Mouse (Mus musculus) MEL (cell line): ENCODE measurements at regions not wholly inside any gene's neighbourhood (a gene's known extent, or its start where the extent isn't known, plus 50 kb on each side); places are given as distances from the start of the nearest gene placed in this dataset.
A peak's percentile ranks its signal among the peaks of the same experiment; 100 is the strongest.

Source experiments
- DNase-seq: peaks from one replicate; pipeline ENCODE4 v3.0.0; 2011; ENCODE audit warnings: low read depth, low spot score
- H3K27ac ChIP-seq: 2 replicates; pipeline ENCODE4 v1.5.1; 2012; ENCODE audit warnings: low read depth, mild to moderate bottlenecking, control low read depth, low read length, moderate library complexity; ENCODE audit not compliant: control insufficient read depth
- H3K27me3 ChIP-seq, 2 experiments: fragments of 150-350 bp in 1 of 2; sonication (generic) in 1 of 2; 2 replicates each; pipeline ENCODE4 v1.6.1; 2012; ENCODE audit warnings: low read length in 2 of 2, mild to moderate bottlenecking in 2 of 2, improper control_type of control experiment in 1 of 2, moderate library complexity in 1 of 2; ENCODE audit not compliant: insufficient read depth in 2 of 2, control insufficient read depth in 1 of 2
- H3K36me3 ChIP-seq, 2 experiments: 2 replicates each; pipeline ENCODE4 v1.6.1; 2012 to 2014; ENCODE audit warnings: low read length in 2 of 2, improper control_type of control experiment in 1 of 2, inconsistent platforms in 1 of 2, mild to moderate bottlenecking in 1 of 2; ENCODE audit not compliant: insufficient read depth in 2 of 2, control insufficient read depth in 1 of 2
- H3K4me1 ChIP-seq, 2 experiments: fragments of 150-350 bp in 1 of 2; sonication (generic) in 1 of 2; 2 replicates each; pipeline ENCODE4 v1.6.1; 2012; ENCODE audit warnings: low read length in 2 of 2, improper control_type of control experiment in 1 of 2, mild to moderate bottlenecking in 1 of 2; ENCODE audit not compliant: insufficient read depth in 2 of 2, control insufficient read depth in 1 of 2
- H3K4me3 ChIP-seq, 2 experiments: fragments of 150-350 bp in 1 of 2; sonication (generic) in 1 of 2; 2 replicates each; pipeline ENCODE4 v1.5.1; 2012; ENCODE audit warnings: low read depth in 2 of 2, low read length in 2 of 2, mild to moderate bottlenecking in 2 of 2, moderate library complexity in 2 of 2, control low read depth in 1 of 2, improper control_type of control experiment in 1 of 2; ENCODE audit not compliant: control insufficient read depth in 1 of 2, insufficient read depth in 1 of 2
- H3K79me2 ChIP-seq: 2 replicates; pipeline ENCODE4 v1.6.1; 2012; ENCODE audit warnings: mild to moderate bottlenecking, low read length, moderate library complexity; ENCODE audit not compliant: control insufficient read depth, poor library complexity, insufficient read depth
- H3K9ac ChIP-seq: 2 replicates; pipeline ENCODE4 v1.6.1; 2012; ENCODE audit warnings: low read depth, mild to moderate bottlenecking, control low read depth, low read length, moderate library complexity; ENCODE audit not compliant: control insufficient read depth, poor library complexity, severe bottlenecking
- H3K9me3 ChIP-seq: fragments of 150-350 bp; sonication (generic); replicated peaks from 2 replicates; pipeline ENCODE4 v1.6.1; 2012; ENCODE audit warnings: mild to moderate bottlenecking, low read length, improper control_type of control experiment, moderate library complexity; ENCODE audit not compliant: insufficient read depth
- BHLHE40 ChIP-seq: IDR thresholded peaks from 2 replicates; pipeline ENCODE4 v1.6.1; 2012; ENCODE audit warnings: low read depth, mild to moderate bottlenecking, inconsistent platforms, low read length, improper control_type of control experiment, borderline replicate concordance
- CHD1 ChIP-seq: IDR thresholded peaks from 2 replicates; pipeline ENCODE4 v1.6.1; 2012; ENCODE audit warnings: low read depth, mild to moderate bottlenecking, inconsistent platforms, low read length, improper control_type of control experiment
- CHD2 ChIP-seq: IDR thresholded peaks from 2 replicates; pipeline ENCODE4 v1.6.1; 2011; ENCODE audit warnings: low read length, improper control_type of control experiment
- CTCF ChIP-seq, 3 experiments: IDR thresholded peaks in 2 of 3; conservative IDR thresholded peaks in 1 of 3; 2 replicates each; pipeline ENCODE4 v1.5.1; 2011 to 2012; ENCODE audit warnings: low read length in 3 of 3, low read depth in 2 of 3, mild to moderate bottlenecking in 2 of 3, improper control_type of control experiment in 1 of 3, inconsistent platforms in 1 of 3, mixed read lengths in 1 of 3, moderate library complexity in 1 of 3; ENCODE audit not compliant: control insufficient read depth in 1 of 3, insufficient read depth in 1 of 3, poor library complexity in 1 of 3, severe bottlenecking in 1 of 3
- E2F4 ChIP-seq: IDR thresholded peaks from 2 replicates; pipeline ENCODE4 v1.6.1; 2011; ENCODE audit warnings: low read depth, low read length, improper control_type of control experiment, borderline replicate concordance
- ELF1 ChIP-seq: IDR thresholded peaks from 2 replicates; pipeline ENCODE4 v1.6.1; 2014; ENCODE audit warnings: low read depth, mild to moderate bottlenecking, inconsistent platforms, low read length, improper control_type of control experiment, moderate library complexity
- ETS1 ChIP-seq: IDR thresholded peaks from 2 replicates; pipeline ENCODE4 v1.6.1; 2012; ENCODE audit warnings: low read depth, mild to moderate bottlenecking, inconsistent platforms, low read length, improper control_type of control experiment, moderate library complexity
- GATA1 ChIP-seq: IDR thresholded peaks from 2 replicates; pipeline ENCODE4 v1.6.1; 2011; ENCODE audit warnings: low read depth, low read length, improper control_type of control experiment
- HCFC1 ChIP-seq: IDR thresholded peaks from 2 replicates; pipeline ENCODE4 v1.6.1; 2012; ENCODE audit warnings: low read depth, mild to moderate bottlenecking, inconsistent platforms, low read length, improper control_type of control experiment, moderate library complexity
- JUND ChIP-seq: IDR thresholded peaks from 2 replicates; pipeline ENCODE4 v1.6.1; 2011; ENCODE audit warnings: low read depth, mild to moderate bottlenecking, improper control_type of control experiment, low read length
- KAT2A ChIP-seq: conservative IDR thresholded peaks from 2 replicates; pipeline ENCODE4 v1.6.1; 2012; ENCODE audit warnings: low read depth, low read length, improper control_type of control experiment, inconsistent platforms
- MAX ChIP-seq: IDR thresholded peaks from 2 replicates; pipeline ENCODE4 v1.6.1; 2011; ENCODE audit warnings: low read length, improper control_type of control experiment
- MAZ ChIP-seq: IDR thresholded peaks from 2 replicates; pipeline ENCODE4 v1.6.1; 2012; ENCODE audit warnings: low read depth, mild to moderate bottlenecking, inconsistent platforms, low read length, improper control_type of control experiment
- MEF2A ChIP-seq: IDR thresholded peaks from 2 replicates; pipeline ENCODE4 v1.6.1; 2014; ENCODE audit warnings: low read depth, mild to moderate bottlenecking, inconsistent platforms, low read length, improper control_type of control experiment; ENCODE audit not compliant: poor library complexity, insufficient replicate concordance, severe bottlenecking; ENCODE audit errors: extremely low read depth
- MXI1 ChIP-seq: IDR thresholded peaks from 2 replicates; pipeline ENCODE4 v1.6.1; 2011; ENCODE audit warnings: mild to moderate bottlenecking, low read depth, low read length, improper control_type of control experiment
- MYC ChIP-seq: IDR thresholded peaks from 2 replicates; pipeline ENCODE4 v1.6.1; 2011; ENCODE audit warnings: low read depth, mild to moderate bottlenecking, low read length, improper control_type of control experiment, moderate library complexity
- NELFE ChIP-seq: IDR thresholded peaks from 2 replicates; pipeline ENCODE4 v1.6.1; 2011; ENCODE audit warnings: low read depth, low read length, improper control_type of control experiment
- NRF1 ChIP-seq: IDR thresholded peaks from 2 replicates; pipeline ENCODE4 v1.6.1; 2014; ENCODE audit warnings: low read depth, mild to moderate bottlenecking, inconsistent platforms, low read length, improper control_type of control experiment, moderate library complexity; ENCODE audit not compliant: poor library complexity, insufficient read depth, severe bottlenecking
- POLR2AphosphoS2 ChIP-seq: IDR thresholded peaks from 2 replicates; pipeline ENCODE4 v1.6.1; 2011; ENCODE audit warnings: low read length, improper control_type of control experiment
- RAD21 ChIP-seq: IDR thresholded peaks from 2 replicates; pipeline ENCODE4 v1.6.1; 2011; ENCODE audit warnings: mild to moderate bottlenecking, low read depth, low read length, improper control_type of control experiment
- RCOR1 ChIP-seq: IDR thresholded peaks from 2 replicates; pipeline ENCODE4 v1.6.1; 2012; ENCODE audit warnings: low read depth, mild to moderate bottlenecking, inconsistent platforms, low read length, improper control_type of control experiment
- SIN3A ChIP-seq: IDR thresholded peaks from 2 replicates; pipeline ENCODE4 v1.6.1; 2012; ENCODE audit warnings: low read length, improper control_type of control experiment, inconsistent platforms
- SMC3 ChIP-seq: IDR thresholded peaks from 2 replicates; pipeline ENCODE4 v1.6.1; 2011; ENCODE audit warnings: low read depth, low read length, improper control_type of control experiment
- TAL1 ChIP-seq: IDR thresholded peaks from 2 replicates; pipeline ENCODE4 v1.6.1; 2012; ENCODE audit warnings: mild to moderate bottlenecking, inconsistent platforms, low read length, moderate library complexity, mixed read lengths
- TBP ChIP-seq: IDR thresholded peaks from 2 replicates; pipeline ENCODE4 v1.8.0; 2011; ENCODE audit warnings: low read depth, low read length, improper control_type of control experiment
- TCF12 ChIP-seq: IDR thresholded peaks from 2 replicates; pipeline ENCODE4 v1.6.1; 2014; ENCODE audit warnings: low read depth, mild to moderate bottlenecking, inconsistent platforms, low read length, improper control_type of control experiment, moderate library complexity
- UBTF ChIP-seq: IDR thresholded peaks from 2 replicates; pipeline ENCODE4 v1.6.1; 2012; ENCODE audit warnings: low read depth, mild to moderate bottlenecking, inconsistent platforms, low read length, improper control_type of control experiment, moderate library complexity, borderline replicate concordance; ENCODE audit not compliant: insufficient read depth
- USF1 ChIP-seq: IDR thresholded peaks from 2 replicates; pipeline ENCODE4 v1.6.1; 2014; ENCODE audit warnings: low read depth, mild to moderate bottlenecking, inconsistent platforms, low read length, improper control_type of control experiment, moderate library complexity
- USF2 ChIP-seq, 2 experiments: IDR thresholded peaks; 2 replicates each; pipeline ENCODE4 v1.6.1; 2011 to 2012; ENCODE audit warnings: improper control_type of control experiment in 2 of 2, low read length in 2 of 2, borderline replicate concordance in 1 of 2, inconsistent platforms in 1 of 2, low read depth in 1 of 2, mild to moderate bottlenecking in 1 of 2; ENCODE audit not compliant: insufficient read depth in 1 of 2
- ZC3H11A ChIP-seq: IDR thresholded peaks from 2 replicates; pipeline ENCODE4 v1.6.1; 2012; ENCODE audit warnings: low read depth, mild to moderate bottlenecking, inconsistent platforms, low read length, improper control_type of control experiment
- ZKSCAN1 ChIP-seq: IDR thresholded peaks from 2 replicates; pipeline ENCODE4 v1.6.1; 2012; ENCODE audit warnings: low read depth, mild to moderate bottlenecking, inconsistent platforms, low read length, improper control_type of control experiment, moderate library complexity
- ZNF384 ChIP-seq: IDR thresholded peaks from 2 replicates; pipeline ENCODE4 v1.6.1; 2012; ENCODE audit warnings: low read depth, mild to moderate bottlenecking, inconsistent platforms, low read length, improper control_type of control experiment

DNA sequence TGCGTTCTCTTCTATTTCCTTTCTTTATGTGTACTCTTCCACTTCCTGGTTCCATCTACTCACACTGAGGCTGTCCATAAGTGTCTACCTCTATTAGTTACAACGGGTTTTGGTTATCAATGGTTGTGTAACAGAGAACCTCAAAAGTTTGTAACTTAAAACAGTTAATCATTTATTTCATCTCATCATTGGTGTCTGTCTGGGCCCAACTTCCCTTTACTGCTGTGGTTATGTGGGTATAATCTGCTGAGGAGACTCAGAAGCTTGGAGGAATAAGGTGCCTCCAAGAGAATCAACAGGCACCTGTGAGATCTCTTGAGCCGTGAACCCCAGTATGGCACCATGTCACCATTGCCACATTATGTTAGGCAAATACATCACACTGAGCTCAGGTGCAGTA, 962.2 kb upstream of the Lrrc6 start (continued):
- TF ChIP-seq TCF12 (peak; percentile 50; the same call in 1 of the 2 replicates), TAL1 (peak; percentile 14; the same call in 1 of the 2 replicates), MYC (no peak), CHD2 (no peak), CTCF (IDR thresholded peaks at IDR 0.05 in 2 of 3, conservative IDR thresholded peaks at IDR 0.05 in 1 of 3; ENCODE audit: control insufficient read depth in 1 of 3, insufficient read depth in 1 of 3, low read depth in 2 of 3, low read length in 3 of 3, poor library complexity in 1 of 3, severe bottlenecking in 1 of 3) (no peak), HCFC1 (no peak), MXI1 (no peak), UBTF (no peak), ZC3H11A (0 out of 2 replicates have a peak, but pooled peaks have one; percentile 3), USF1 (no peak), NELFE (no peak)

DNA sequence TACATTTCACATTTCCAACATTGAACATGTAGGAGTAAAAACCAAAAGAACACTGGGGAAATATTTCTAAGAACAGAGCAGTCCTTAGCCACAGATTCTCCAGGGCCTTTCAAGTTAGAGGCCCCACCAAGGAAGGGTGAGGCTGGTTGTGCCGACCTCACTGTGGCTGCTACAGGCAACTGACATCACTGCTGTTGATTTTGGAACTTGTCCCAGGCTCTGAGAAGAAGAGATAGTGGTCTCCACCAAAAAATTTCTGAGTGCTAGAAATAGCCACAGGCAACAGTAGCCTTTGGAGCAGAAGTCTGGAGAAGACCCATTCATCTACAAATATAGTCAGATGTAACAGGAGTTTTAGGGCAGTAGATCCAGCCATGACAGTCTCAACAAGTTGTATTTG, 959.7 kb upstream of the Lrrc6 start:
- Histone ChIP-seq H3K27ac (peak overlapping the region; percentile 82), H3K9me3 (no peaks in the 10 kb centered on the region), H3K4me1 (peaks cover 36 to 40% of the 10 kb centered on the region in 2 experiments), H3K4me3 (no peak overlapping the region), H3K9ac (peak overlapping the region; percentile 37), H3K79me2 (no peaks in the 10 kb centered on the region), H3K27me3 (no peaks in the 10 kb centered on the region), H3K36me3 (peaks cover 0 to 46% of the 10 kb centered on the region in 2 experiments; a peak in 2 of 4 replicates)
- DNase-seq: peak; percentile 97
- TF ChIP-seq SMC3 (no peak), E2F4 (no peak), POLR2AphosphoS2 (peak; percentile 68; the same call in 1 of the 2 replicates), ELF1 (no peak), KAT2A (no peak; the same call in 1 of the 2 replicates), ZNF384 (no peak), CTCF (IDR thresholded peaks at IDR 0.05 in 2 of 3, conservative IDR thresholded peaks at IDR 0.05 in 1 of 3; ENCODE audit: control insufficient read depth in 1 of 3, insufficient read depth in 1 of 3, low read depth in 2 of 3, low read length in 3 of 3, poor library complexity in 1 of 3, severe bottlenecking in 1 of 3) (no peak), JUND (peak; percentile 63; the same call in 1 of the 2 replicates), USF2 (IDR thresholded peaks at IDR 0.05; ENCODE audit: borderline replicate concordance in 1 of 2, insufficient read depth in 1 of 2, low read depth in 1 of 2, low read length in 2 of 2) (no peak), ZC3H11A (peak; percentile 7; the same call in 1 of the 2 replicates), ETS1 (peak; percentile 99), MAX (no peak), HCFC1 (peak; percentile 59), CHD2 (peak; percentile 46; the same call in 1 of the 2 replicates), RCOR1 (peak; percentile 95), RAD21 (no peak; the same call in 1 of the 2 replicates), CHD1 (no peak), NRF1 (no peak), GATA1 (peak; percentile 96), ZKSCAN1 (no peak), BHLHE40 (peak; percentile 77; the same call in 1 of the 2 replicates), USF1 (no peak), TCF12 (peak; percentile 98), MXI1 (0 out of 2 replicates have a peak, but pooled peaks have one; percentile 27), NELFE (no peak), MEF2A (peak; percentile 99), SIN3A (peak; percentile 90), TBP (peak; percentile 47; the same call in 1 of the 2 replicates), MAZ (0 out of 2 replicates have a peak, but pooled peaks have one; percentile 18), UBTF (no peak)
